Mouse (Mus musculus) neutrophil, adult 59 days (primary cell): ENCODE results near the gene Mical2. TPM values are rescaled to one million over a fixed set of nuclear protein-coding genes. Genes with fewer than 3 reads are reported as not detected.

Experiments
- total RNA-seq, 2 experiments: library from RNA; stranded (reverse); gene quantifications; 1 replicate in 1 of 2; 2 replicates in 1 of 2; pipeline ENCODE4 v1.2.4; 2023

Mical2 gene
- 1 to 10 TPM; 2.3 to 3.6 TPM for total RNA-seq

GRCm38 (mm10) chr7:112225615-112226262 lies at the start of gene Mical2:
Gene Mical2 (plus strand): TSS chr7:112225856.

GRCm38 (mm10) chr7:112427357-112428157 lies 201.9 kb downstream of the Mical2 start, which contains the start of gene Parva:
Gene Parva (plus strand): TSS chr7:112427505.

Other genes starting within 250 kb of the Mical2 start
- gene Usp47, start 202.4 kb upstream of the Mical2 start, total RNA-seq, result 10 to 100 TPM; 49.5 to 59.2 TPM
- gene Dkk3, start 66.8 kb upstream of the Mical2 start, total RNA-seq, result not detected
- under 1 TPM in 1 of 2 experiments, not detected in 1; 0.22 TPM for gene Parva, start 201.6 kb downstream of the Mical2 start, total RNA-seq